Mouse (Mus musculus) forebrain, embryonic 13.5 days (tissue): ENCODE measurements around the gene Cd5. TPM values are rescaled to one million over a fixed set of nuclear protein-coding genes. Genes with fewer than 3 reads are reported as not detected.

ENCODE experiments used
- ATAC-seq: fragments of 200-750 bp; cut with Nextera tagmentation; 2 replicates; pipeline ENCODE4 v1.8.0; 2017
- H3K27ac ChIP-seq: fragments of 300-500 bp; sonication (generic); 2 replicates; pipeline ENCODE4 v1.5.1; 2015; ENCODE audit warnings: inconsistent platforms, mild to moderate bottlenecking, moderate library complexity
- H3K27me3 ChIP-seq: fragments of 300-500 bp; sonication (generic); 2 replicates; pipeline ENCODE4 v1.6.1; 2015; ENCODE audit warnings: mild to moderate bottlenecking, inconsistent platforms
- H3K36me3 ChIP-seq: fragments of 300-500 bp; sonication (generic); 2 replicates; pipeline ENCODE4 v1.6.1; 2015; ENCODE audit warnings: mild to moderate bottlenecking, inconsistent platforms; ENCODE audit not compliant: poor library complexity, severe bottlenecking
- H3K4me1 ChIP-seq: fragments of 300-500 bp; sonication (generic); 2 replicates; pipeline ENCODE4 v1.6.1; 2015; ENCODE audit warnings: inconsistent platforms
- H3K4me2 ChIP-seq: fragments of 300-500 bp; sonication (generic); 2 replicates; pipeline ENCODE4 v1.6.1; 2015; ENCODE audit warnings: inconsistent platforms, mild to moderate bottlenecking, moderate library complexity
- H3K4me3 ChIP-seq: fragments of 300-500 bp; sonication (generic); 2 replicates; pipeline ENCODE4 v1.5.1; 2015; ENCODE audit warnings: mild to moderate bottlenecking, inconsistent platforms
- H3K9ac ChIP-seq: fragments of 300-500 bp; sonication (generic); 2 replicates; pipeline ENCODE4 v1.6.1; 2015; ENCODE audit warnings: mild to moderate bottlenecking, inconsistent platforms
- H3K9me3 ChIP-seq: fragments of 300-500 bp; sonication (generic); replicated peaks from 2 replicates; pipeline ENCODE4 v1.6.1; 2016; ENCODE audit warnings: inconsistent platforms
- WGBS: fragments of 180-500 bp; shearing (Covaris S2); methylation state at CpG from one replicate; pipeline ENCODE4 v1.1.7; 2015; 5-methylcytosine and 5-hydroxymethylcytosine counted together
- polyA plus RNA-seq: library from polyadenylated mRNA; unstranded; fragments of >200 nt; fragmentation: Nextera tagmentation; extraction: Ambion mirVana; gene quantifications from 2 replicates; pipeline ENCODE4 v1.2.1, GENCODE M21; 2015

The Cd5 gene
- polyA plus RNA-seq, 1 experiment from 2014 or later, result not detected

DNA sequence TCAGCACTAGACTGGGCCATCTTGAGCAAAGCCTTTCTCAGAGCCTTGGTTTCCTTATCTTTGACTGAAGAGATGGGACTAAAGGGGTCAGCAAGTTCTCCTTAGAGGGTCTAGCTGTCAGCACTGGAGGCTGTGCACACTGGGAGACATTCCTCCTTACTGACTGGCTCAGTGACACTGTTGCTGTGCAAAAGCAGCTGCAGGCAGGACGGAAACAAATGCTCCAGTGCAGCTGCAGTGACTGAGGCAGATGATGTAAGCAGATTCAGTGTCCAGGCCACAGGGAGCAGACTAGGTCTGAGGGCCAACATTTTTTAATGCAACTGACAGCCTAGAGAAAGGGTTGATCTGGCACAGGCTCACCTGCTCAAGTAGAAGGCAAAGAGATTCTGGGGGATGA is 65.5 kb downstream of the Cd5 start:
- Histone ChIP-seq H3K9me3 (no peaks in the 10 kb centered on the region), H3K4me1 (no peaks in the 10 kb centered on the region), H3K4me3 (no peak overlapping the region), H3K9ac (no peak overlapping the region), H3K27me3 (no peaks in the 10 kb centered on the region), H3K27ac (no peak overlapping the region), H3K4me2 (no peak overlapping the region), H3K36me3 (no peaks in the 10 kb centered on the region)
- no peak for ATAC-seq
- WGBS, result 40% methylated on average over 1 of the region's 1 CpGs

DNA sequence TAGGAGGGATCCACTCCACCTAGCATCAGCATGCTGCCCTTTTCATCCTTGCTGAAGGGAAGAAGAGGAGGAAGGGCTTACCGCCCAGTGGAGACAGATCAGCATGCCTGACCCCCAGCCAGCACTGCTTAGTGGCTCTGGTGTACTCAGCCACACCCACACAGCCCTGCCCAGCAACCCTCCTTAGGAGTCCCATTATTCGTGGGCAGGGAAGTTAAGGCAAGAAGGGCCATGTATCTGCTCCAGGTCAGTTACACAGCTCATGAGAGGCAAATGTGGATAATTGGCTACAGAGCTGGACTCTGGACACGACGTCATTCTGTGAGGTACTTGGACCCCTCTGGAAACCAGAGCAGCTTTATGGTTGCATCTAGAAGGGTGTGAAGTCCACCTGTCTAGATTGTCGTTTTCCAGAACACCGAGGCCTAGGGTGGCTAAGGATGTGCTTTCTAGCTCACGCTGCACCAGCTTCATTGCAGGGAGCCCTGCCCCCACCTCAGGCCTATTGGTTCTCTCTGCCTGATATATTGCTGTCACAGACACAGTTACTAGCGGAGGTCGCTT is 66.9 kb downstream of the Cd5 start:
- Histone ChIP-seq H3K27ac (no peak overlapping the region), H3K27me3 (no peaks in the 10 kb centered on the region), H3K36me3 (no peaks in the 10 kb centered on the region), H3K4me2 (no peak overlapping the region), H3K9ac (no peak overlapping the region), H3K4me1 (no peaks in the 10 kb centered on the region), H3K4me3 (no peak overlapping the region), H3K9me3 (no peaks in the 10 kb centered on the region)
- WGBS, result 73% methylated on average over 9 of the region's 9 CpGs
- no peak for ATAC-seq

DNA sequence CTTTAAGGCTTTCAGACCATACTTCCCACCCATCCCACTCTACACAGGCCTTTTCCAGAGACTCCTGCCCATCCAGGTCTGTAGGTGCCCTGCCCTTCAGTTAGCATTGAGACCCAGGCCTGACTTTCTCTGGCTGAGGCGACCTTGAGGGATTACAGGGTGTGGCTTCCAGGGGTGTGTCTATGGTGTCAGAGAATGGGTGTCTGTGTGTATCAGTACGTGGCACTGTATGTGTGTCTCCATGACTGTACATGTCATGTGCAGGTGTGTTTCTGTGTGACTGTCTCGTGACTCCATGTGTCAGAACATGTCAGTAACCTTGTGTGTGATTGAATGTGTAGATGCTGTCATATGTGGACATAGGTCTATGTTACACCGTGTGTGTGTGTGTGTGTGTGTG is 67.5 kb downstream of the Cd5 start:
- Histone ChIP-seq H3K36me3 (no peaks in the 10 kb centered on the region), H3K4me3 (no peak overlapping the region), H3K4me1 (no peaks in the 10 kb centered on the region), H3K4me2 (no peak overlapping the region), H3K9ac (no peak overlapping the region), H3K27ac (no peak overlapping the region), H3K9me3 (no peaks in the 10 kb centered on the region), H3K27me3 (no peaks in the 10 kb centered on the region)
- no peak for ATAC-seq
- WGBS, result 76% methylated on average over 4 of the region's 4 CpGs

Other genes with a start within 250 kb of the Cd5 start
- 50.6 and 54.3 TPM in 2 replicates for gene Cpsf7, start 213.7 kb downstream of the Cd5 start, polyA plus RNA-seq
- gene Sdhaf2, start 212.9 kb downstream of the Cd5 start, polyA plus RNA-seq, result 60.6 and 61.2 TPM in 2 replicates
- gene Tmem216, start 182.8 kb downstream of the Cd5 start, polyA plus RNA-seq, result 50.8 and 61.6 TPM in 2 replicates
- 14.3 and 15.5 TPM in 2 replicates for gene Cyb561a3, start 161.8 kb downstream of the Cd5 start, polyA plus RNA-seq
- gene Tmem138, start 161.6 kb downstream of the Cd5 start, polyA plus RNA-seq, result 44.7 and 50.4 TPM in 2 replicates
- gene Ddb1, start 133.7 kb downstream of the Cd5 start, polyA plus RNA-seq, result 278 and 318 TPM in 2 replicates
- 19.8 and 24.2 TPM in 2 replicates for gene Tkfc, start 133.3 kb downstream of the Cd5 start, polyA plus RNA-seq
- gene Vwce, start 104.8 kb downstream of the Cd5 start, polyA plus RNA-seq, result 0.27 and 0.91 TPM in 2 replicates
- gene Pga5, start 60.9 kb downstream of the Cd5 start, polyA plus RNA-seq, result not detected in 2 replicates
- gene Vps37c, start 50.3 kb downstream of the Cd5 start, polyA plus RNA-seq, result 32.1 and 33.3 TPM in 2 replicates
- gene Cd6, start 91.1 kb upstream of the Cd5 start, polyA plus RNA-seq, result not detected in 2 replicates
- 0.15 and 0.30 TPM in 2 replicates for gene Slc15a3, start 100.7 kb upstream of the Cd5 start, polyA plus RNA-seq
- 131 and 135 TPM in 2 replicates for gene Tmem132a, start 130.9 kb upstream of the Cd5 start, polyA plus RNA-seq
- gene Tmem109, start 143.0 kb upstream of the Cd5 start, polyA plus RNA-seq, result 33.6 and 35.6 TPM in 2 replicates
- 45.3 and 50.8 TPM in 2 replicates for gene Prpf19, start 156.2 kb upstream of the Cd5 start, polyA plus RNA-seq
- not detected in 2 replicates for gene Zp1, start 181.6 kb upstream of the Cd5 start, polyA plus RNA-seq
- gene Ptgdr2, start 198.2 kb upstream of the Cd5 start, polyA plus RNA-seq, result 0.06 and 0.17 TPM in 2 replicates
- gene Ccdc86, start 210.3 kb upstream of the Cd5 start, polyA plus RNA-seq, result 21.2 and 22.9 TPM in 2 replicates
- not detected in 2 replicates for gene Ms4a10, start 235.7 kb upstream of the Cd5 start, polyA plus RNA-seq